Mouse (Mus musculus): ENCODE measurements around the gene Saysd1. TPM values are rescaled to one million over a fixed set of nuclear protein-coding genes. Genes with fewer than 3 reads are reported as not detected.
A peak's percentile ranks its signal among the peaks of the same experiment; 100 is the strongest.

Gene Saysd1
- polyA plus RNA-seq (2012; rRNA removed) (1.5 and 1.9 TPM in 2 replicates), polyA plus RNA-seq (2014; fragmentation: Nextera tagmentation; extraction: Ambion mirVana) (3.8 and 4.1 TPM in 2 replicates)

GRCm38 (mm10) chr14:20138484-20139355 is at the start of gene Saysd1:
Saysd1 (minus strand) TSS chr14:20138534.
- Histone ChIP-seq H3K9ac (replicated peaks) (no peak within 1 kb of the TSS), H3K4me2 (ENCODE audit: low read depth) (no peak within 1 kb of the TSS), H3K27ac (no peak within 1 kb of the TSS), H3K4me3 (ENCODE audit: insufficient read depth in 1 of 2, low read depth in 2 of 2, low read length in 2 of 2) (no peak within 1 kb of the TSS), H3K27me3 (ENCODE audit: control insufficient read depth, insufficient read depth, low read length) (no peaks in the 10 kb centered on the region), H3K4me1 (replicated peaks; ENCODE audit: control insufficient read depth in 2 of 2, insufficient read depth in 2 of 2, low read length in 1 of 2) (no peaks in the 10 kb centered on the region), H3K9me3 (ENCODE audit: control insufficient read depth, low read length) (no peaks in the 10 kb centered on the region), H3K36me3 (replicated peaks; ENCODE audit: control insufficient read depth, insufficient read depth, low read depth) (peaks cover 25% of the 10 kb centered on the region)
- 75% methylated on average over 16 of the region's 16 CpGs for WGBS (ENCODE audit: insufficient replicate concordance)
- no peak for TF ChIP-seq CTCF (IDR thresholded peaks at IDR 0.05; ENCODE audit: low read depth)
- TF ChIP-seq EP300 (IDR thresholded peaks at IDR 0.05; ENCODE audit: low read depth), result no peak
- DNase-seq (ENCODE audit: low read depth in 3 of 3, low spot score in 3 of 3) (no peak), ATAC-seq (ENCODE audit: insufficient read depth) (no peak)

GRCm38 (mm10) chr14:20185426-20185825 is 47.1 kb upstream of the Saysd1 start:
- no peak overlapping the region for H3K4me3 ChIP-seq (ENCODE audit: insufficient read depth in 1 of 2, low read depth in 2 of 2, low read length in 2 of 2)
- H3K36me3 ChIP-seq (replicated peaks; ENCODE audit: control insufficient read depth, insufficient read depth, low read depth), result no peaks in the 10 kb centered on the region
- no peak overlapping the region for H3K27ac ChIP-seq
- WGBS (ENCODE audit: insufficient replicate concordance), result 68% methylated on average over 9 of the region's 9 CpGs
- no peak for TF ChIP-seq CTCF (IDR thresholded peaks at IDR 0.05; ENCODE audit: low read depth)
- TF ChIP-seq EP300 (IDR thresholded peaks at IDR 0.05; ENCODE audit: low read depth), result no peak
- no peak for DNase-seq (ENCODE audit: low read depth in 3 of 3, low spot score in 3 of 3)
- no peaks in the 10 kb centered on the region for H3K9me3 ChIP-seq (ENCODE audit: control insufficient read depth, low read length)
- H3K4me1 ChIP-seq (replicated peaks; ENCODE audit: control insufficient read depth in 2 of 2, insufficient read depth in 2 of 2, low read length in 1 of 2), result peaks cover 5 to 10% of the 10 kb centered on the region in 2 experiments; a peak in 3 of 4 replicates
- no peaks in the 10 kb centered on the region for H3K27me3 ChIP-seq (ENCODE audit: control insufficient read depth, insufficient read depth, low read length)
- H3K9ac ChIP-seq (replicated peaks), result no peak overlapping the region
- no peak for ATAC-seq (ENCODE audit: insufficient read depth)
- H3K4me2 ChIP-seq (ENCODE audit: low read depth), result no peak overlapping the region

- no peak for TF ChIP-seq CTCF (IDR thresholded peaks at IDR 0.05; ENCODE audit: low read depth)
- TF ChIP-seq EP300 (IDR thresholded peaks at IDR 0.05; ENCODE audit: low read depth), result no peak
- no peak for DNase-seq (ENCODE audit: low read depth in 3 of 3, low spot score in 3 of 3)
- 68% methylated on average over 5 of the region's 5 CpGs for WGBS (ENCODE audit: insufficient replicate concordance)
- Histone ChIP-seq H3K9ac (replicated peaks) (no peak overlapping the region), H3K36me3 (replicated peaks; ENCODE audit: control insufficient read depth, insufficient read depth, low read depth) (no peaks in the 10 kb centered on the region), H3K4me2 (ENCODE audit: low read depth) (no peak overlapping the region), H3K27ac (no peak overlapping the region), H3K9me3 (ENCODE audit: control insufficient read depth, low read length) (no peaks in the 10 kb centered on the region), H3K4me1 (replicated peaks; ENCODE audit: control insufficient read depth in 2 of 2, insufficient read depth in 2 of 2, low read length in 1 of 2) (peaks cover 19 to 23% of the 10 kb centered on the region in 2 experiments), H3K4me3 (ENCODE audit: insufficient read depth in 1 of 2, low read depth in 2 of 2, low read length in 2 of 2) (no peak overlapping the region), H3K27me3 (ENCODE audit: control insufficient read depth, insufficient read depth, low read length) (no peaks in the 10 kb centered on the region)
- ATAC-seq (ENCODE audit: insufficient read depth), result no peak
Measured at GRCm38 (mm10) chr14:20183701-20184100, 45.4 kb upstream of the Saysd1 start.

- ATAC-seq (ENCODE audit: insufficient read depth) (no peak), DNase-seq (ENCODE audit: low read depth in 3 of 3, low spot score in 3 of 3) (no peak)
- 78% methylated on average over 7 of the region's 7 CpGs for whole genome bisulfite sequencing (ENCODE audit: insufficient replicate concordance)
- Histone ChIP-seq H3K9me3 (ENCODE audit: control insufficient read depth, low read length) (no peaks in the 10 kb centered on the region), H3K9ac (replicated peaks) (no peak overlapping the region), H3K27ac (no peak overlapping the region), H3K36me3 (replicated peaks; ENCODE audit: control insufficient read depth, insufficient read depth, low read depth) (no peaks in the 10 kb centered on the region), H3K4me3 (ENCODE audit: insufficient read depth in 1 of 2, low read depth in 2 of 2, low read length in 2 of 2) (no peak overlapping the region), H3K4me1 (replicated peaks; ENCODE audit: control insufficient read depth in 2 of 2, insufficient read depth in 2 of 2, low read length in 1 of 2) (peaks cover 28% of the 10 kb centered on the region in 2 experiments), H3K27me3 (ENCODE audit: control insufficient read depth, insufficient read depth, low read length) (no peaks in the 10 kb centered on the region), H3K4me2 (ENCODE audit: low read depth) (no peak overlapping the region)
- TF ChIP-seq EP300 (IDR thresholded peaks at IDR 0.05; ENCODE audit: low read depth) (no peak), CTCF (IDR thresholded peaks at IDR 0.05; ENCODE audit: low read depth) (no peak)
Measured at GRCm38 (mm10) chr14:20182596-20182995, 44.3 kb upstream of the Saysd1 start.

GRCm38 (mm10) chr14:20181466-20181921 is 43.2 kb upstream of the Saysd1 start, which contains the start of gene Kcnk5:
Kcnk5 (minus strand) TSS chr14:20181809.
- ATAC-seq (ENCODE audit: insufficient read depth), result peak; percentile 88
- H3K9ac ChIP-seq (replicated peaks), result peak within 1 kb of the TSS; percentile 67
- peaks cover 28 to 30% of the 10 kb centered on the region in 2 experiments for H3K4me1 ChIP-seq (replicated peaks; ENCODE audit: control insufficient read depth in 2 of 2, insufficient read depth in 2 of 2, low read length in 1 of 2)
- DNase-seq (ENCODE audit: low read depth in 3 of 3, low spot score in 3 of 3), result peak; percentile 82 to 86 (median 85)
- under 1% methylated on average over 36 of the region's 36 CpGs for WGBS (ENCODE audit: insufficient replicate concordance)
- no peaks in the 10 kb centered on the region for H3K27me3 ChIP-seq (ENCODE audit: control insufficient read depth, insufficient read depth, low read length)
- no peak for TF ChIP-seq EP300 (IDR thresholded peaks at IDR 0.05; ENCODE audit: low read depth)
- TF ChIP-seq CTCF (IDR thresholded peaks at IDR 0.05; ENCODE audit: low read depth), result no peak
- H3K9me3 ChIP-seq (ENCODE audit: control insufficient read depth, low read length), result no peaks in the 10 kb centered on the region
- H3K4me3 ChIP-seq (ENCODE audit: insufficient read depth in 1 of 2, low read depth in 2 of 2, low read length in 2 of 2), result peak within 1 kb of the TSS; percentile 63
- H3K27ac ChIP-seq, result peak within 1 kb of the TSS; percentile 27
- peak within 1 kb of the TSS; percentile 80 for H3K4me2 ChIP-seq (ENCODE audit: low read depth)
- no peaks in the 10 kb centered on the region for H3K36me3 ChIP-seq (replicated peaks; ENCODE audit: control insufficient read depth, insufficient read depth, low read depth)
